Mouse (Mus musculus) cerebellum, adult (tissue): ENCODE measurements at regions not wholly inside any gene's neighbourhood (a gene's known extent, or its start where the extent isn't known, plus 50 kb on each side); places are given as distances from the start of the nearest gene placed in this dataset.
"Not testable (repeated sequence)": the region's sequence is repeated elsewhere in the genome, so short reads cannot be mapped to it uniquely, and the experiment has no call there.

Experiments used
- ATAC-seq: cut with Nextera tagmentation; 2 replicates; pipeline ENCODE4 v1.9.2; 2017; ENCODE audit warnings: mild to moderate bottlenecking, moderate library complexity, mixed read lengths; ENCODE audit not compliant: insufficient number of reproducible peaks, low FRiP score, low TSS enrichment

- ATAC-seq, result no peak
These were observed 81.9 kb downstream of the Fam43a start for GRCm38 (mm10) chr16:30681421-30681820.

DNA sequence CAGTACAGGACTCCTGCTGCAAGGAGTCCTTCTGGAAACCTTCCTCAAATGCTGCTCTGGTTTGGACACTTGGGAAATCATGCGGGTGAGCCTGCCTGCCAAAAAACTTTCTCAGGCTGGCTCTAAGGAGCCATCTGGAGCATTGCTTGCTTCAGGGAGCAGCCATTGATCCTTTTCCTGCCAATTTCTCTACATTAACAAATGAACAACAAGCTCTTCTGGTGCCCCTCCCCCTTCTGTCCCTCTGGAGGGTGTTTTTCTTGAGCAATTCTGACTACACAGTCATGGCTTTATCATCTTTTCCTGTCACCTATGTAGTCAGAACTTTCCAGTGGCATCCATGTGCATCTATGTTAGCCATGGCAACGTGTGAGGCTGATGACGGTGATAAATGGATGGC, 84.5 kb downstream of the Fam43a start:
- ATAC-seq, result no peak

- no peak for ATAC-seq
These were observed 87.0 kb downstream of the Fam43a start for GRCm38 (mm10) chr16:30686536-30686935.

DNA sequence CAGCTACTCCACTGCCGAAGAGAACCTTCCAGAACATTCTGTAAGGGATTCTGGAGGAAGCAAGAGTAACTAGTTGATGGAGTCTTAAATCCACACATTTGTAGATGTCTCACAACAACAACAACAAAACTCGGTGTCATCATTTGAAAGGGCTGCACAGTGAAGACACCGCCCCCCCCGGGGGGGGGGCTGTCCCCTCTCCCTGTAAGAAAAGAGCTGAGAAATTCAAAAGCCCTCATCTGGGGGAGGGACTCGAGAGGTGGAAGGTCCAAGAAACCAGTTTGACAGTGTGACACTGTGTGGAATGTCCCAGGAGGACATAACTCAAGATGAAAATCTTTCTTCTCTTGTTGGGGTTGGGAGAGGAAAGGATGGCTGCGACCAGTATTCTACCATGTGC, 87.7 kb downstream of the Fam43a start:
- ATAC-seq, result no peak

GRCm38 (mm10) chr16:30687682-30688081, 88.2 kb downstream of the Fam43a start:
- ATAC-seq, result no peak

GRCm38 (mm10) chr16:30690531-30690930, 91.0 kb downstream of the Fam43a start:
- ATAC-seq, result no peak

GRCm38 (mm10) chr16:30691964-30692363, 92.4 kb downstream of the Fam43a start:
- no peak for ATAC-seq

DNA sequence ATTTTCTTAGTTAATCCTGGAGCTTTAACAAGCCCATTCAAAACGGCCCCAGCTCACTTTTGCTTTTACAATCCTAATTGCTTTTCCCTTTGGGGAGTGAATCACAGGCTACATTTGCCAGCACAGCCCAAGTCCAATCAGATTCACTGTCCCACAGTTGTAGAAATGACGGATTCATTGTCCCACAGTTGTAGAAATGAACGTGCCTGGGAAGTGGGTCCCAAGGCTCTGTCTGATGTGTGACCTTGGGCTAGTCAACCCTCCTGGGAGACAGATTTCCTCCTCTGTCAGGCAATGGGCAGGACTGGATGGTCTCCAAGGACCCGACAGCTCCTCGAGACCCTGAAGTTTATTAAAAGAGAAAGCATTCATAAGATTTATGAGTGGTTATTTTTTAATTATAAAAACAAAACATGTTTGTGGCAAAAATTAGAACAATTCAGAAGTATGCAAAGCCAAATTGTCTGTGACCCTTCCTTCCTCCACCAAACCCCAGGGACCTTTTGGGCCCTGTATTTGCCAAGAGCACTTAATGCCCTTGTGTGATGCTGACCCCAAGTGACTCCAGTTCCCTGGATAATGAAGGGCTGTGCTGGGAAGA, 93.1 kb downstream of the Fam43a start:
- no peak for ATAC-seq

GRCm38 (mm10) chr16:30693206-30693605, 93.7 kb downstream of the Fam43a start:
- no peak for ATAC-seq

DNA sequence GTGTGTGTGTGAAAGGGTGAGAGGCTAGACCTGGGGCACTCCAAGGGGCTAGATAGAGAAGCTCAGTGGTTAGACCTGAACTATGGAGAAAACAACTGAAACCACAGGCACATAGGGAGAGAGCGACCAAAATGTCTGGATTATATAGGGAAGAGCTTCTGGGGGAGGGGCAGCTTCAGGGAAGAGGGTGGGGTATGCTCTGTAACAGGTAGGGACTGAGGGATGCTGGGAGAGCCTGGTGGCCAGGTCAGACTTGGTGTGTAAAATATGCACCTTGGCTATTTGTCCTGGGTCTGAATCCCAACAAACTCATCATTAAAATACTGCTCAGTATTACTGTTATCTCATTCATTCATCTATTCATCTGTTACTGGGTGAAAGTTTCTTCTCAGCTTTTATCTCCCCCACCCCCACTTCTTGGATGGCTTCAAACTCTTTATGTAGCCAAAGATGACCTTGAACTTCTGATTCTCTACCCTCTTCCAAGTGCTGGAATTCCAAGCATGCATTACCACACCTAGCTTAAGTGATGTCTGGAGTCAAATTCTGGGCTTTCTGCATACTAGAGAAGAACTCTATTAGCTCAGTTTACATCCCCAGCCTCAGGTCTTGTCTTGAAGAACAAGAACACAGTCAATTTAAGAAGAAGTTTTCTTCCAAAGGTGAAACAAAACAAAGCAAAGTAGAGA, 94.5 kb downstream of the Fam43a start:
- no peak for ATAC-seq

- ATAC-seq, result no peak
These were observed 96.2 kb downstream of the Fam43a start for GRCm38 (mm10) chr16:30695691-30696090.

DNA sequence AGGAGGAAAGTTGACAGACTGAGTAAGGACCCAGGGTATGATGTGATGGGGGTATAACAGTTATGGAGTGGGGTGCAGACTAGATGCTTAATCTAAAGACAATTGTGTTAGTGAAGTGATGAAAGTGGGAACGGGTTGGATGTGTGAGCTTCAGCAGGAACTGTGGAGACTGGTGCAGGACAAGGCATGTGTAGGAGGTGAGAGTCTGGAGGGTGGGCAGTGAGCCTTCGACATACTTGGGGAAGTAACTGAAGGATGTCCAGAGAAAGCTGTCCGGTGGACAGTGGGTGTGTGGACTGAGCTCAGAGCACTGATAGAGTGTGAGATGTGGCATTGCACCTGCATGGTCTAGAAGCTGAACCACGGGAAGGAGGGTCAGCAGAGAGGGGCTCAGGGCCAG, 97.7 kb downstream of the Fam43a start:
- no peak for ATAC-seq

GRCm38 (mm10) chr16:30697806-30698205, 98.3 kb downstream of the Fam43a start:
- no peak for ATAC-seq

DNA sequence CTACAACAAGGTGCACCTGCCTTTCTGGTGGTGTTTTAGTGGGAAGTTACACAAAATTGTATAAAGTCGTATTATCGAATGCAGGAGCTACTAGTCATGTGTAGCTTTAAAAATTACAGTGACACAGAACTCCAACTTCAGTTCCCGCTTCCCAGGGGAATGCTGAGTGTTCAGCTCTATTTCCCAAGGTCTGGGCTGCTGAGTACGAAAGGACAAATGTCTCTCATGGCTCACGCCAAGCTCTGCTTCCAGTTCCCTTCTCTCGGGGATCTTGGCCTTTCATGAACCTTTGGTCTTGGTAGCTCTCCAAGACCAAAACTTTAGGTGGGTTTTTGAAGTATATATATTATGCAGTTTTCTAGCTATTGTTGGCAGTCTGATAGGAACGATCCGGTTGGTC, 104.3 kb downstream of the Fam43a start:
- no peak for ATAC-seq

DNA sequence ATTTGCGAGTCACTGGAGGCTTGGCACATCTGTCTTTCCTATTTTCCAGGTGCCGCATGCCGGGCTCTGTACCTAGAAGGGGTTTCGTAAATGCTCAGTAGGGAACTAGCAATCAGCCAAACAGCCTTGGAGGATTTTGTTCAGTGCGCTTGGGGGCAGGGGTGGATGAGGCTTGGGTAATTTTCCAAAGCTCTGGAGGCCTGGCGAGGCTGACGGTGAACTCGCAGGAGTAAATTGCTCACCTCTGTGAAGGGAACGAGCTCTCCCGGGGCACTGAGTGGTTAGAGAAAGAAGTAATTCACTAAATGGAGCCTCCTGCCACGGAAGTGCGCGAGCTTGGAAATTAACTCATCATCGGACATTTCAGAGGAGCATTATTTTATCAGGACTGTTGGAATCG, 110.0 kb downstream of the Fam43a start:
- ATAC-seq, result no peak

DNA sequence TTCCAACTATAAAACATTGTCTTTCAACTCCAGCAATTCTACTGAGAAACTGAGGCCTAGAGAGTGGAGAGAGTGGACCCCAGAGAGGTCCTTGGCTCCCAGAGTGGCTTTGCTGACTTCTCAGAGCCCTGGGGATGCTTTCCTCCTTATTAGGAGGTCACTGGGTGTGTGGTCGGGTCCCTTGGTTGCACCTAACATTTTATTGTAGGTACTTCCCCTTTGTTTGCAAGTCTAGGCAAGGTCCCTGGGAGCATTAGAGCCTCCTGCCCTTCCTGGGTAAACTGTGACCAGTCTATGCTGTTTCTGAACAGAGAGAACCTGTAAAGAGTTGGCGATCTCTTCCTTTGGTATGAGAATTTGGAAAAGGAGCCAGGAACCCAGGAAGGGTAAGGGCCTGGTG, 110.5 kb downstream of the Fam43a start:
- no peak for ATAC-seq

- ATAC-seq, result no peak
These were observed 113.0 kb downstream of the Fam43a start for GRCm38 (mm10) chr16:30712570-30712969.

GRCm38 (mm10) chr16:30717577-30717976, 118.1 kb downstream of the Fam43a start:
- not testable (repeated sequence) for ATAC-seq

DNA sequence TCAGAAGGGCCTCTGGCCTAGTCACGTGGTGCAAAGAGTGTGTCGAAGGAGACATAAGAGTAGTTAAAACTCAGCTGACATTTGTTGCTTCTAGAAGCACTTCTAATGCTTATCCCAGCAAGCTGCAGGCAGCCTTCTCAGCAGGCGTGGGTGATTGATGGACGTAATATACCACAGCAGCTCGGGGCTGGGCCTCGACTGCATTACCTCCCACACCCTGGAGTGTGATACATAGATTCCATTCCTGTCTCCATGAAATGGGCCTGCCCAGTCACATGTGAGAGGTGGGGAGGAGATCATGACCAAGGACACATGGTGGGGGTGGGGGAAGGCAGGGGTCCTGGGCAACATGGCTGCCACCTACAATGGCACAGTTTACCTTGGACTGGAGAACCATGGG, 121.3 kb downstream of the Fam43a start:
- ATAC-seq, result no peak

DNA sequence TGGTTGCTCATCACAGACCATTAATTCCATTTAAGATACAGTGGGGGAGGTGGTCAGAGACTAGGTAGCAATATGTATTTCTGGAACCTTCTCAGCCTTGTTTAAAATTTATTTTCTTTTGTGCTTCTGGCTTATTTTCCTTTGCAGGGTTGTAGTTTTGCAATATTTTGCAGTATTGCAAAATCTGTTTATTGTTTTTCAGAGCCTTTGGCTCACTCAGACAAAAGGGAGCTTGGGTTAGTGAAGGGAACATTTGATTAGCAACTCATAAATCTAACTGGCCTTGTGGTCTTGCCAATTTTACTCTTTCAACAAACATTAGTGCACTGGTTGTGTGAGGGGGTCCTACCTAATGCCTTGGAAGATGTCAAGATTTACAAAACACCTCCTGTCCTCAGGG, 121.7 kb downstream of the Fam43a start:
- ATAC-seq, result no peak

DNA sequence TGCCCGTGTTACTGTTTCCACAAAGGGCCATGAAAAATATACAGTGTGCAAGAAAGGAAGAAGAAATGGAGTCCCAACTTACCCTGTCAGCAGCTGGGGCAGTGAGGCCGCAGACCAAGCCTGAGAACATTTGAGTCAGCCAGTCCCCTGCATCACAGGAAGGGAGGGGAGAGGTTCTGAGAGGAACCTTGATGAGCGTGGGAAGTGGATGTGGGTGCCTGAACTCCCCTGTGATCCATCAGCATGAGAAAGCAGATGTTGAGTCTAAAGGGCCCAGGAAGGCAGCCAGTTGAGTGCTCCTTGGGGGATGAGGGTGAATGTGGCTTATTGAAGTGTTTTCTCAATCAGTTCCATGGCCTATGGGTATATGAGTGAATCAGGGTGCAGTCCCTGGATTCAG, 122.8 kb downstream of the Fam43a start:
- ATAC-seq, result no peak

GRCm38 (mm10) chr16:30724591-30724990, 125.1 kb downstream of the Fam43a start:
- ATAC-seq, result no peak
